Mouse (Mus musculus): ENCODE data around the gene Cd207. TPM values are rescaled to one million over a fixed set of nuclear protein-coding genes. Genes with fewer than 3 reads are reported as not detected.

The Cd207 gene
- polyA plus RNA-seq (2015; fragmentation: Nextera tagmentation; extraction: Ambion mirVana) = not detected in 2 replicates

GRCm38 (mm10) chr6:83677757-83678156, at the start of gene Cd207:
Gene Cd207, minus strand, starts transcription at chr6:83677857.
- H3K4me1 ChIP-seq (ENCODE audit: control insufficient read depth, insufficient read depth, low read length) = no peaks in the 10 kb centered on the region
- no peak for ATAC-seq
- WGBS = 71% methylated on average over 4 of the region's 4 CpGs

GRCm38 (mm10) chr6:83727178-83727577, 49.5 kb upstream of the Cd207 start:
- WGBS = 42% methylated on average over 4 of the region's 4 CpGs
- Histone ChIP-seq H3K36me3 (ENCODE audit: control insufficient read depth, insufficient read depth, low read length) (no peaks in the 10 kb centered on the region), H3K9ac (ENCODE audit: low read depth, low read length) (no peak overlapping the region), H3K27me3 (replicated peaks; ENCODE audit: control insufficient read depth, insufficient read depth, low read length) (peaks cover 13% of the 10 kb centered on the region), H3K27ac (ENCODE audit: low read length) (no peak overlapping the region), H3K4me2 (ENCODE audit: low read depth, low read length) (no peak overlapping the region), H3K9me3 (ENCODE audit: control insufficient read depth, low read length) (no peaks in the 10 kb centered on the region), H3K4me3 (ENCODE audit: low read length) (no peak overlapping the region), H3K4me1 (ENCODE audit: control insufficient read depth, insufficient read depth, low read length) (no peaks in the 10 kb centered on the region)
- no peak for ATAC-seq

More at GRCm38 (mm10) chr6:83677757-83678156, at the start of gene Cd207:
- Histone ChIP-seq H3K9ac (ENCODE audit: low read depth, low read length) (no peak within 1 kb of the TSS), H3K4me3 (ENCODE audit: low read length) (no peak within 1 kb of the TSS), H3K27ac (ENCODE audit: low read length) (no peak within 1 kb of the TSS), H3K4me2 (ENCODE audit: low read depth, low read length) (no peak within 1 kb of the TSS), H3K9me3 (ENCODE audit: control insufficient read depth, low read length) (no peaks in the 10 kb centered on the region), H3K36me3 (ENCODE audit: control insufficient read depth, insufficient read depth, low read length) (no peaks in the 10 kb centered on the region), H3K27me3 (replicated peaks; ENCODE audit: control insufficient read depth, insufficient read depth, low read length) (no peaks in the 10 kb centered on the region)

GRCm38 (mm10) chr6:83722526-83722925, 44.9 kb upstream of the Cd207 start:
- H3K27me3 ChIP-seq (replicated peaks; ENCODE audit: control insufficient read depth, insufficient read depth, low read length) = peaks cover 45% of the 10 kb centered on the region
- ATAC-seq = no peak

GRCm38 (mm10) chr6:83717026-83717425, 39.4 kb upstream of the Cd207 start:
- peaks cover 2% of the 10 kb centered on the region for H3K4me1 ChIP-seq (ENCODE audit: control insufficient read depth, insufficient read depth, low read length)
- H3K4me3 ChIP-seq (ENCODE audit: low read length) = no peak overlapping the region
- H3K9me3 ChIP-seq (ENCODE audit: control insufficient read depth, low read length) = no peaks in the 10 kb centered on the region
- 3% methylated on average over 8 of the region's 8 CpGs for WGBS
- no peak for ATAC-seq
- H3K27me3 ChIP-seq (replicated peaks; ENCODE audit: control insufficient read depth, insufficient read depth, low read length) = peaks cover 78% of the 10 kb centered on the region
- no peak overlapping the region for H3K9ac ChIP-seq (ENCODE audit: low read depth, low read length)
- no peak overlapping the region for H3K4me2 ChIP-seq (ENCODE audit: low read depth, low read length)
- no peaks in the 10 kb centered on the region for H3K36me3 ChIP-seq (ENCODE audit: control insufficient read depth, insufficient read depth, low read length)
- H3K27ac ChIP-seq (ENCODE audit: low read length) = no peak overlapping the region

More at GRCm38 (mm10) chr6:83722526-83722925, 44.9 kb upstream of the Cd207 start:
- WGBS = 15% methylated on average over 6 of the region's 6 CpGs
- no peak overlapping the region for H3K27ac ChIP-seq (ENCODE audit: low read length)
- H3K4me1 ChIP-seq (ENCODE audit: control insufficient read depth, insufficient read depth, low read length) = no peaks in the 10 kb centered on the region
- H3K9me3 ChIP-seq (ENCODE audit: control insufficient read depth, low read length) = no peaks in the 10 kb centered on the region
- H3K36me3 ChIP-seq (ENCODE audit: control insufficient read depth, insufficient read depth, low read length) = no peaks in the 10 kb centered on the region
- no peak overlapping the region for H3K4me2 ChIP-seq (ENCODE audit: low read depth, low read length)
- no peak overlapping the region for H3K9ac ChIP-seq (ENCODE audit: low read depth, low read length)
- H3K4me3 ChIP-seq (ENCODE audit: low read length) = no peak overlapping the region

- Histone ChIP-seq H3K4me3 (ENCODE audit: low read length) (no peak overlapping the region), H3K9me3 (ENCODE audit: control insufficient read depth, low read length) (no peaks in the 10 kb centered on the region), H3K4me2 (ENCODE audit: low read depth, low read length) (no peak overlapping the region), H3K4me1 (ENCODE audit: control insufficient read depth, insufficient read depth, low read length) (peaks cover 14% of the 10 kb centered on the region), H3K27me3 (replicated peaks; ENCODE audit: control insufficient read depth, insufficient read depth, low read length) (peaks cover 81% of the 10 kb centered on the region), H3K27ac (ENCODE audit: low read length) (no peak overlapping the region), H3K9ac (ENCODE audit: low read depth, low read length) (no peak overlapping the region), H3K36me3 (ENCODE audit: control insufficient read depth, insufficient read depth, low read length) (no peaks in the 10 kb centered on the region)
- no peak for ATAC-seq
- 4% methylated on average over 30 of the region's 30 CpGs for WGBS
These were observed 38.0 kb upstream of the Cd207 start for GRCm38 (mm10) chr6:83715461-83716196.

- 1% methylated on average over 34 of the region's 34 CpGs for WGBS
- ATAC-seq = no peak
- H3K9me3 ChIP-seq (ENCODE audit: control insufficient read depth, low read length) = no peaks in the 10 kb centered on the region
- no peak overlapping the region for H3K4me2 ChIP-seq (ENCODE audit: low read depth, low read length)
- no peak overlapping the region for H3K27ac ChIP-seq (ENCODE audit: low read length)
- H3K27me3 ChIP-seq (replicated peaks; ENCODE audit: control insufficient read depth, insufficient read depth, low read length) = peaks cover 89% of the 10 kb centered on the region
- no peak overlapping the region for H3K9ac ChIP-seq (ENCODE audit: low read depth, low read length)
- H3K36me3 ChIP-seq (ENCODE audit: control insufficient read depth, insufficient read depth, low read length) = no peaks in the 10 kb centered on the region
- H3K4me1 ChIP-seq (ENCODE audit: control insufficient read depth, insufficient read depth, low read length) = peaks cover 19% of the 10 kb centered on the region
- no peak overlapping the region for H3K4me3 ChIP-seq (ENCODE audit: low read length)
These were observed 36.8 kb upstream of the Cd207 start for GRCm38 (mm10) chr6:83714221-83715123.

- Histone ChIP-seq H3K9me3 (ENCODE audit: control insufficient read depth, low read length) (no peaks in the 10 kb centered on the region), H3K4me1 (ENCODE audit: control insufficient read depth, insufficient read depth, low read length) (peaks cover 19% of the 10 kb centered on the region), H3K4me2 (ENCODE audit: low read depth, low read length) (no peak overlapping the region), H3K36me3 (ENCODE audit: control insufficient read depth, insufficient read depth, low read length) (no peaks in the 10 kb centered on the region), H3K9ac (ENCODE audit: low read depth, low read length) (no peak overlapping the region), H3K4me3 (ENCODE audit: low read length) (no peak overlapping the region), H3K27ac (ENCODE audit: low read length) (no peak overlapping the region), H3K27me3 (replicated peaks; ENCODE audit: control insufficient read depth, insufficient read depth, low read length) (peaks cover 91% of the 10 kb centered on the region)
- no peak for ATAC-seq
- WGBS = 4% methylated on average over 12 of the region's 12 CpGs
These were observed 35.8 kb upstream of the Cd207 start for GRCm38 (mm10) chr6:83713271-83714136.

- peak overlapping the region; percentile 78 for H3K4me2 ChIP-seq (ENCODE audit: low read depth, low read length)
- no peak for ATAC-seq
- 3% methylated on average over 45 of the region's 45 CpGs for WGBS
These were observed 34.2 kb upstream of the Cd207 start for GRCm38 (mm10) chr6:83711725-83712475.

More at GRCm38 (mm10) chr6:83711725-83712475, 34.2 kb upstream of the Cd207 start:
- peaks cover 92% of the 10 kb centered on the region for H3K27me3 ChIP-seq (replicated peaks; ENCODE audit: control insufficient read depth, insufficient read depth, low read length)
- no peaks in the 10 kb centered on the region for H3K36me3 ChIP-seq (ENCODE audit: control insufficient read depth, insufficient read depth, low read length)
- peak overlapping the region; percentile 49 for H3K4me3 ChIP-seq (ENCODE audit: low read length)
- no peaks in the 10 kb centered on the region for H3K9me3 ChIP-seq (ENCODE audit: control insufficient read depth, low read length)
- no peak overlapping the region for H3K27ac ChIP-seq (ENCODE audit: low read length)
- H3K4me1 ChIP-seq (ENCODE audit: control insufficient read depth, insufficient read depth, low read length) = peaks cover 19% of the 10 kb centered on the region
- no peak overlapping the region for H3K9ac ChIP-seq (ENCODE audit: low read depth, low read length)
